Mouse (Mus musculus) kidney, adult 2 months (tissue): ENCODE data around the gene Rnf121.

Experiments
- CTCF ChIP-seq: fragments of 200-500 bp; conservative IDR thresholded peaks from 2 replicates; pipeline ENCODE4 v1.5.1; 2011; ENCODE audit warnings: low read depth, mild to moderate bottlenecking, control low read depth, low read length, moderate library complexity, mixed read lengths; ENCODE audit not compliant: insufficient read depth, insufficient read length
- POLR2A ChIP-seq: fragments of 200-500 bp; IDR thresholded peaks from one replicate; pipeline ENCODE4 v1.6.1; 2011; ENCODE audit warnings: low read depth, low read length, control low read depth

- TF ChIP-seq POLR2A (no peak), CTCF (peak; percentile 73)
These were observed 11.5 kb upstream of the Rnf121 start for GRCm38 (mm10) chr7:102076714-102077296.
